Mouse (Mus musculus): Measurements from ENCODE around the gene Tyw3. TPM values are rescaled to one million over a fixed set of nuclear protein-coding genes. Genes with fewer than 3 reads are reported as not detected.
A peak's percentile ranks its signal among the peaks of the same experiment; 100 is the strongest.
"Not testable (repeated sequence)": the region's sequence is repeated elsewhere in the genome, so short reads cannot be mapped to it uniquely, and the experiment has no call there.

The Tyw3 gene
- total RNA-seq (2012; rRNA removed) = 20.7 and 25.1 TPM in 2 replicates

DNA sequence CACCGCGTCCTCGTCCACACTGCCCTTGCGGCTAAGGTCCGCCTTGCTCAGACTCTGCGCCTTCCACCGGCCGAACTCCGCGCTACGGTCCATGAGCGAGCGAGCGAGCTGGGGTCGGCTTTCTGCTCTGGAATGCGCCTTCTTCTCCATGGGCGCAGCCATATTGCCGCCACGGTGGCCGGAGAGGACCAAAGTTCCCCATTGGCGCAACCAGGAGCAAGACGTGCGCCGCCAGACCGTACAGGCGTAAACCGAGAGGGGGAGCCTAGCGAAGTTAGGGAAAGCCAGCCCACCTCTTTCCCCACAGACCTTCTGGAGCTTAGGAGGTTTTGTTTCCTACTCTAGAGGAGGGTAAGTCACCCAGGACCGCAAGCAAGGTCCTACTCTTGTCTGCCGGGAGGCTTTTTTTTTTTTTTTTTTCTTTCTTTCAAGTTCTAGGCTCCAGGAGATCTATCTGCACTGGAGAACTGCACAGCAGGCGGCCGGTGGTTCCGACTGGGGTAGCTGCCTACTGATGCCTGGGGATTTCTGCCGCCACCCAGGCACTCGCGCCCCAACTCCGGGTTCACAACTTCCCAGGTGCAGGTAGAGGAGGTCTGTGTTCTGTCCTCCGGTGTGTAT lies at the start of gene Tyw3:
Tyw3 (minus strand) TSS at position 171 of the 621 bp plus-strand sequence.
- Histone ChIP-seq H3K27ac (ENCODE audit: insufficient read depth, low read depth, low read length, poor library complexity, severe bottlenecking) (peak within 1 kb of the TSS; percentile 88), H3K9ac (ENCODE audit: insufficient read depth, low read depth, low read length, poor library complexity, severe bottlenecking) (peak within 1 kb of the TSS; percentile 97), H3K9me3 (ENCODE audit: control insufficient read depth, insufficient read depth, low read depth, low read length) (no peaks in the 10 kb centered on the region), H3K4me3 (ENCODE audit: insufficient read depth in 1 of 2, low read depth in 1 of 2, low read length in 2 of 2, poor library complexity in 1 of 2, severe bottlenecking in 1 of 2) (peak within 1 kb of the TSS; percentile 94 to 99), H3K36me3 (ENCODE audit: control insufficient read depth, insufficient read depth, low read length, poor library complexity, severe bottlenecking) (peaks cover 16% of the 10 kb centered on the region), H3K4me1 (ENCODE audit: control insufficient read depth in 2 of 2, insufficient read depth in 2 of 2, low read length in 2 of 2, poor library complexity in 1 of 2) (no peaks in the 10 kb centered on the region)
- TF ChIP-seq ZNF384 (IDR thresholded peaks at IDR 0.05; ENCODE audit: low read depth, low read length) = peak; percentile 58; the same call in 1 of the 2 replicates
- 0 out of 2 replicates have a peak, but pooled peaks have one; percentile 2 for TF ChIP-seq ZC3H11A (IDR thresholded peaks at IDR 0.05; ENCODE audit: borderline replicate concordance, low read depth, low read length)
- no peak for TF ChIP-seq MAFK (IDR thresholded peaks at IDR 0.05; ENCODE audit: insufficient read depth, low read depth, low read length)
- no peak for TF ChIP-seq CHD2 (IDR thresholded peaks at IDR 0.05; ENCODE audit: low read depth, low read length)
- peak; percentile 83 for TF ChIP-seq HCFC1 (IDR thresholded peaks at IDR 0.05; ENCODE audit: borderline replicate concordance, insufficient read depth, low read length)
- in situ Hi-C loops (cut with MboI; ENCODE audit: low sequenced_read_pairs in 2 of 2, unreplicated experiment in 2 of 2) = no loop called here
- peak; percentile 85 for DNase-seq (ENCODE audit: low read depth, low spot score)

DNA sequence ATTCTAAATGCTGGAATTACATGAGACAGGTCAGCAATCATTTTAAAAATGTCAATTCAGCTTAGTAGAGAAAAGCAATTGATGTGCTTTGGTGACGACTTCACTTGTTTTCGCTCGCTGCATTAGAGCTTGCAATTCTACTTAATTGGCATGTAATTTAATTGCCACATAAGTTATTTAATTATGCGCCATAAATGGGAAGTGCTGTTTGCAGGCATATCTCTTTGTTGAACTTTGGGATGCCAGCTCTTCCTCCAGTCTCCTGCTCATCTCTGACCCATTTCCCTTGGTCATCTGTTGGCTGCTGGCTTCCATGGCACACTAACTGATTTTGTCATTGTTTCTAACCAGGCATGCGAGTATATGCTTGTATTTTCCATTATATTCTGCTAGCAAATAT lies 36.2 kb upstream of the Tyw3 start:
- no peak for TF ChIP-seq ZC3H11A (IDR thresholded peaks at IDR 0.05; ENCODE audit: borderline replicate concordance, low read depth, low read length)
- no peak for TF ChIP-seq CHD2 (IDR thresholded peaks at IDR 0.05; ENCODE audit: low read depth, low read length)
- no peak for TF ChIP-seq ZNF384 (IDR thresholded peaks at IDR 0.05; ENCODE audit: low read depth, low read length)
- TF ChIP-seq HCFC1 (IDR thresholded peaks at IDR 0.05; ENCODE audit: borderline replicate concordance, insufficient read depth, low read length) = no peak
- TF ChIP-seq MAFK (IDR thresholded peaks at IDR 0.05; ENCODE audit: insufficient read depth, low read depth, low read length) = no peak
- no peak for DNase-seq (ENCODE audit: low read depth, low spot score)
- Histone ChIP-seq H3K27ac (ENCODE audit: insufficient read depth, low read depth, low read length, poor library complexity, severe bottlenecking) (no peak overlapping the region), H3K36me3 (ENCODE audit: control insufficient read depth, insufficient read depth, low read length, poor library complexity, severe bottlenecking) (no peaks in the 10 kb centered on the region), H3K4me1 (ENCODE audit: control insufficient read depth in 2 of 2, insufficient read depth in 2 of 2, low read length in 2 of 2, poor library complexity in 1 of 2) (peaks cover 6 to 9% of the 10 kb centered on the region in 2 experiments; a peak in 2 of 4 replicates), H3K4me3 (ENCODE audit: insufficient read depth in 1 of 2, low read depth in 1 of 2, low read length in 2 of 2, poor library complexity in 1 of 2, severe bottlenecking in 1 of 2) (no peak overlapping the region), H3K9ac (ENCODE audit: insufficient read depth, low read depth, low read length, poor library complexity, severe bottlenecking) (no peak overlapping the region), H3K9me3 (ENCODE audit: control insufficient read depth, insufficient read depth, low read depth, low read length) (no peaks in the 10 kb centered on the region)
- in situ Hi-C loops (cut with MboI; ENCODE audit: low sequenced_read_pairs in 2 of 2, unreplicated experiment in 2 of 2) = no loop called here

DNA sequence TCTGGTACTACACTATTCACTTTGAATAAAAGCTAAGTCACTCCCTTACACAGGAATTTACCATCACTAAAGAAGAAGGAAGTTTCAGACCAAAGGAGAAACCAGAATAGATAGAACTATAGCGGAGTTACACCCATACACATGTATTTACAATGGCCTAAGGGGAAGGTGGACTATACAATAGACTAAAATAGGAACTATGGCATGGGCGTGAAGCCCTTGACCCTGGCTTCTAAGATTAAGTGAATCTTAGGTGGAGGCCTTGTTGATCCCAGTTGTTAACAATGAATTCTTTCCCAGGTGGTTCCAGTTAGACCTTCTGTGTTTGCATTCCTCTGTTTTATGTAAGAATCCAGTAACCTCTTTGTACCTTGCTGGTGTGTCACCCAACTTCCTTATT lies 34.4 kb upstream of the Tyw3 start:
- DNase-seq (ENCODE audit: low read depth, low spot score); H3K4me3 ChIP-seq (ENCODE audit: insufficient read depth in 1 of 2, low read depth in 1 of 2, low read length in 2 of 2, poor library complexity in 1 of 2, severe bottlenecking in 1 of 2); H3K9ac ChIP-seq (ENCODE audit: insufficient read depth, low read depth, low read length, poor library complexity, severe bottlenecking); in situ Hi-C loops (cut with MboI; ENCODE audit: low sequenced_read_pairs in 2 of 2, unreplicated experiment in 2 of 2); H3K36me3 ChIP-seq (ENCODE audit: control insufficient read depth, insufficient read depth, low read length, poor library complexity, severe bottlenecking); H3K27ac ChIP-seq (ENCODE audit: insufficient read depth, low read depth, low read length, poor library complexity, severe bottlenecking); H3K9me3 ChIP-seq (ENCODE audit: control insufficient read depth, insufficient read depth, low read depth, low read length): not testable (repeated sequence)
- H3K4me1 ChIP-seq (ENCODE audit: control insufficient read depth in 2 of 2, insufficient read depth in 2 of 2, low read length in 2 of 2, poor library complexity in 1 of 2) = peaks cover 6 to 11% of the 10 kb centered on the region in 2 experiments; a peak in 2 of 4 replicates

DNA sequence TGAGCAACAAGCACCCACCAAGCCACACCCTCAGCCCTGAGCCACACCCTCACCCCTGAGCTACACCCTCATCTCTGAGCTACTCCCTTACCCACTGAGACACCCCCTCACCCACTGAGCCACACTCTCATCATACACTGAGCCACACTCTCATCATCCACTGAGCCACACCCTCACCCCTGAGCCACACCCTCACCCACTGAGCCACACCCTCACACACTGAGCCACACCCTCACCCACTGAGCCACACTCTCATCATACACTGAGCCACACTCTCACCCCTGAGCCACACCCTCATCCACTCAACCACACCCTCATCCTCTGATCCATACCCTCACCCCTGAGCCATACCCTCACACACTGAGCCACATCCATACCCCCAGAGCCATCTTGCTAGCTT lies 31.4 kb upstream of the Tyw3 start:
- H3K36me3 ChIP-seq (ENCODE audit: control insufficient read depth, insufficient read depth, low read length, poor library complexity, severe bottlenecking) = no peaks in the 10 kb centered on the region
- H3K9ac ChIP-seq (ENCODE audit: insufficient read depth, low read depth, low read length, poor library complexity, severe bottlenecking) = no peak overlapping the region
- peaks cover 6 to 9% of the 10 kb centered on the region in 2 experiments; a peak in 2 of 4 replicates for H3K4me1 ChIP-seq (ENCODE audit: control insufficient read depth in 2 of 2, insufficient read depth in 2 of 2, low read length in 2 of 2, poor library complexity in 1 of 2)
- H3K4me3 ChIP-seq (ENCODE audit: insufficient read depth in 1 of 2, low read depth in 1 of 2, low read length in 2 of 2, poor library complexity in 1 of 2, severe bottlenecking in 1 of 2) = no peak overlapping the region
- no peak for DNase-seq (ENCODE audit: low read depth, low spot score)
- H3K27ac ChIP-seq (ENCODE audit: insufficient read depth, low read depth, low read length, poor library complexity, severe bottlenecking) = no peak overlapping the region
- H3K9me3 ChIP-seq (ENCODE audit: control insufficient read depth, insufficient read depth, low read depth, low read length) = no peaks in the 10 kb centered on the region
- no peak for TF ChIP-seq HCFC1 (IDR thresholded peaks at IDR 0.05; ENCODE audit: borderline replicate concordance, insufficient read depth, low read length)
- in situ Hi-C loops (cut with MboI; ENCODE audit: low sequenced_read_pairs in 2 of 2, unreplicated experiment in 2 of 2) = no loop called here

DNA sequence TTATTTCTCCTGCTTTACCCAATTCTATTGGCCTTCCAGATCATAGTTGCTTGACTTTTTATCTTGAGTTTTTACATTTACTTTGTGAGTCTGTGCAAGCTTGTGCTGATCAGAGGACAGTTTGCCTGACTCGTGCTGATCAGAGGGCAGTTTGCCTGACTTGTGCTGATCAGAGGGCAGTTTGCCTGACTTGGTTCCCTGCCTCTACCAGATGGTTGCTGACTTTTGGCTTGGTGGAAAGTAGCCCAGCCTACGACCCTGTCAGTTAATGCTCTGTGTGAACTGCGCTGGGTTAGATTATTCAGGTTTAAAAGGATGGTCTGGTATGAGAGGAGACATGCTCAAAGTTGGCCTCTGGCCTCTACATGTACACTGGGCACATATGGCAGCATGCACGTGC lies 19.2 kb upstream of the Tyw3 start:
- H3K4me1 ChIP-seq (ENCODE audit: control insufficient read depth in 2 of 2, insufficient read depth in 2 of 2, low read length in 2 of 2, poor library complexity in 1 of 2) = no peaks in the 10 kb centered on the region
- TF ChIP-seq ZNF384 (IDR thresholded peaks at IDR 0.05; ENCODE audit: low read depth, low read length) (no peak), HCFC1 (IDR thresholded peaks at IDR 0.05; ENCODE audit: borderline replicate concordance, insufficient read depth, low read length) (no peak)
- H3K9ac ChIP-seq (ENCODE audit: insufficient read depth, low read depth, low read length, poor library complexity, severe bottlenecking) = no peak overlapping the region
- H3K4me3 ChIP-seq (ENCODE audit: insufficient read depth in 1 of 2, low read depth in 1 of 2, low read length in 2 of 2, poor library complexity in 1 of 2, severe bottlenecking in 1 of 2) = no peak overlapping the region
- DNase-seq (ENCODE audit: low read depth, low spot score) = no peak
- H3K9me3 ChIP-seq (ENCODE audit: control insufficient read depth, insufficient read depth, low read depth, low read length) = no peaks in the 10 kb centered on the region
- in situ Hi-C loops (cut with MboI; ENCODE audit: low sequenced_read_pairs in 2 of 2, unreplicated experiment in 2 of 2) = no loop called here
- peaks cover 10% of the 10 kb centered on the region; the same call in 1 of the 2 replicates for H3K36me3 ChIP-seq (ENCODE audit: control insufficient read depth, insufficient read depth, low read length, poor library complexity, severe bottlenecking)
- no peak overlapping the region for H3K27ac ChIP-seq (ENCODE audit: insufficient read depth, low read depth, low read length, poor library complexity, severe bottlenecking)

Measured in ES-E14 (cell line).